Mouse (Mus musculus): ENCODE results near the gene Actbl2. TPM values are rescaled to one million over a fixed set of nuclear protein-coding genes. Genes with fewer than 3 reads are reported as not detected.

The Actbl2 gene
- polyA plus RNA-seq, 1 experiment from 2014 or later: not detected

DNA sequence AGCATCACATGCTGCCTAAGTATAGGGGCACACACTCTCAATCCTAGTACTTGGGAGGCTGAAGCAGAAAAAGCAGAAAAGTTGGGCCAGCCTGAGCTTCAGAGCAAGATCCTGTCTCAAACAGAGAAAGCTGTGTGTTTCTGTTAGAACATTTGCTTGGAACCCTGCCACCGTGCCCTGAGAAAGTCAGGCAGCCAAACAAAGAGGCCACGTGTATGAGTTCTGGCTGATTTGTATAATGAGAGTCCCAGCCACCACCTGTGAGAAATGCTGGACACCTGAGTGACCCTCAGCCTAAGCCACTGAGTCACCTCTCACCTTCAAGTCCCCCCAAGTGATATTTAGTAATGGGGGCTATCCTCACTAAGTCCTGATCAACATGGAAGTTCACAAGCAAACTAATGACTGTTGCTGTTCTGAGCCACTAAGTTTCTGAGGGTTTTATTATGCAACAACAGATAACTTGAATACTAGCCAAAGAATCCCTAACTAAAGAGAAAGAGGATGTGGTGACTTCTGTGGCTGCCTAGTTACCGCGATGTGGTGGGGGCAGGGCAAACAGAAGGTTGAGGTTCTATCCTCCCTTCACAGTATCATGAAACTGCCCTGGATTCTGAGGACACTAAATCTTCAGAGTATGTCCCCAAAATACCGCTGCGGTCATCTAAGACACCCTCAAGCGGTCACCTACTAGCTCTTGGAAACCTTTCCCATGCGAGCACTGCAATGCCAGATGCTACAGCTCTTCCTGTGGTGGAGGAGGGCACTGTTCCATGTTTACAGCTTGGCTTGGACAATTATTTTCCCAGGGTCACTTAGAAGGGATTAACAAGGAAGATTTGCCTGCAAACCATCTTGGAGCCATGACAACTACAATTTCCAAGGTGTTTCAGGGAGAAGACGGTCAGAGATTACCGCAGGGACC lies 31.9 kb downstream of the Actbl2 start:
- H3K27ac ChIP-seq (ENCODE audit: low read depth): no peak overlapping the region
- no peaks in the 10 kb centered on the region for H3K27me3 ChIP-seq (ENCODE audit: insufficient read depth, low read length)
- peak; percentile 41 for DNase-seq
- WGBS (ENCODE audit: insufficient replicate concordance): 33% methylated on average over 10 of the region's 10 CpGs
- H3K9ac ChIP-seq (replicated peaks): no peak overlapping the region
- H3K4me1 ChIP-seq (ENCODE audit: insufficient read depth): peaks cover 9% of the 10 kb centered on the region
- H3K4me2 ChIP-seq (ENCODE audit: low read depth, low read length): no peak overlapping the region
- no peak overlapping the region for H3K4me3 ChIP-seq (ENCODE audit: low read depth, low read length)
- TF ChIP-seq CTCF (IDR thresholded peaks at IDR 0.05; ENCODE audit: low read depth) (no peak), EP300 (IDR thresholded peaks at IDR 0.05; ENCODE audit: low read depth) (no peak)
- H3K9me3 ChIP-seq (ENCODE audit: low read length): peaks cover 9% of the 10 kb centered on the region
- no peaks in the 10 kb centered on the region for H3K36me3 ChIP-seq (replicated peaks; ENCODE audit: insufficient read depth, low read length)
- ATAC-seq: peak; percentile 59; the same call in 1 of the 2 replicates

DNA sequence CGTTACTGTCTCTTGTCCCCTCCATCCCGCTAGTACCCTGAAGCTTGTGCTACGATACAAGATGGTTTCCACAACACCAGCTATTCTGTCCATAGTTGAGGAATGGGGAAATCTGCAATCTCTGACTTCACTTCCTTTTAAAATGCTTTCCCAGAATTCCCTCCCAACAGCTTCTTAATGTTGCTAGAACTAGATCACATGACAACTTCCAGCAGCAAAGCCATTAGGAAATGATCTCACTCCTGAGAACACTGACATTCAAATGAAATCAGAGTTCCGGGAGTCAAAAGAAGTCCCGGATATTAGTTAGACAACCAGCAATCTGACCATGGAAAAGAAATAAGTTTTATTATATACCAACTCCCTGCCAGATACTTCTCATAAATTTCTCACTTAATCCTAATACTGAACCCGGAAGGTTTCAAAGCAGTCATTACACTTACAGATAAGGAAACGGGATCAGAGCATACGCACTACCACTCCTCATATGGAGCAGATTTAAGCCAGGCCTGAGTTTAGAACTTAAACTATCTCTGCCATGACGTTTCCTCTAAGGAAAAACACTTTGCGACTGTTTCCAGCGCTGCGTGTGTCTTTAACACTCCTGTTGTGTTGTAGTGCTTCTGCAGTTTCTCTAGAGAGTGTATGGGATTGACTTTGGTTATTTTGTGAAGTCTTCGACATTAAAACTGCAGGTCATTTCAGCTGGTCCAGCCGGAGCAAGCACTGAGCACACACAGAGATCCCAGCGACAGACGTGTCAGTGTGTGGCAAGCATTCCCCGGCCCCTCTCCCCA lies 36.5 kb downstream of the Actbl2 start:
- peak overlapping the region; percentile 20 for H3K27ac ChIP-seq (ENCODE audit: low read depth)
- no peak overlapping the region for H3K9ac ChIP-seq (replicated peaks)
- DNase-seq (peak; percentile 43), ATAC-seq (peak; percentile 72)
- TF ChIP-seq CTCF (IDR thresholded peaks at IDR 0.05; ENCODE audit: low read depth): no peak
- TF ChIP-seq EP300 (IDR thresholded peaks at IDR 0.05; ENCODE audit: low read depth): no peak
- peaks cover 15% of the 10 kb centered on the region for H3K4me1 ChIP-seq (ENCODE audit: insufficient read depth)
- no peaks in the 10 kb centered on the region for H3K27me3 ChIP-seq (ENCODE audit: insufficient read depth, low read length)
- H3K9me3 ChIP-seq (ENCODE audit: low read length): no peaks in the 10 kb centered on the region
- H3K4me3 ChIP-seq (ENCODE audit: low read depth, low read length): no peak overlapping the region
- H3K36me3 ChIP-seq (replicated peaks; ENCODE audit: insufficient read depth, low read length): no peaks in the 10 kb centered on the region
- 66% methylated on average over 17 of the region's 17 CpGs for WGBS (ENCODE audit: insufficient replicate concordance)
- H3K4me2 ChIP-seq (ENCODE audit: low read depth, low read length): 0 out of 2 replicates have a peak overlapping the region, but pooled peaks have one; percentile 6

DNA sequence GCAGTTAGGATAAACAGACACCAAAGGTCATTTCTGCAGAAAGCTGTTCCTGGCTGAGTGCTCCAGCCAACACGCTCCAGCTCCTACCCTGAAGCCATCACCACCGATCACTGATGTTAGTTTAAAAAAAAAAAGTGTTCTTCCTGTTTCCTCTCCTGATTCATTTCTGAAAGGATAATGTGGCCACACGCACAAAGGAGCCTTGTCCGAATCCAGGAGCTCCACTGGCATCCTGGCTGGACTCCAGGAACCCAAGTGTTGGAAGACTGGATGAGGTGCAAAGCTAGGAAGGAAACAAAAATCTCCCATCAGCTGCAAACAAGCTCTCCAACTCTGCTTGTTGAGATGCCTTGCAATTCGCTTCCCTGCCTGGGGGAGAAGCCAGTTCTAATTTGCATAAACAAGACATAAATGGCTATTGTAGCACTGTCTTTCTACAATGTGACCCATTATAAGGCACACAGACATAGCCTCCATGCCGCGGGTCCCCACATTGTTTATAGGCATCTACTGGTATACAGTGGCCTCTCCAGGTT lies 37.2 kb downstream of the Actbl2 start:
- Histone ChIP-seq H3K4me2 (ENCODE audit: low read depth, low read length) (0 out of 2 replicates have a peak overlapping the region, but pooled peaks have one; percentile 6), H3K9me3 (ENCODE audit: low read length) (no peaks in the 10 kb centered on the region), H3K4me3 (ENCODE audit: low read depth, low read length) (no peak overlapping the region), H3K9ac (replicated peaks) (no peak overlapping the region), H3K4me1 (ENCODE audit: insufficient read depth) (peaks cover 10% of the 10 kb centered on the region), H3K36me3 (replicated peaks; ENCODE audit: insufficient read depth, low read length) (no peaks in the 10 kb centered on the region), H3K27ac (ENCODE audit: low read depth) (peak overlapping the region; percentile 20), H3K27me3 (ENCODE audit: insufficient read depth, low read length) (no peaks in the 10 kb centered on the region)
- TF ChIP-seq EP300 (IDR thresholded peaks at IDR 0.05; ENCODE audit: low read depth): no peak
- TF ChIP-seq CTCF (IDR thresholded peaks at IDR 0.05; ENCODE audit: low read depth): no peak
- 47% methylated on average over 7 of the region's 7 CpGs for WGBS (ENCODE audit: insufficient replicate concordance)
- DNase-seq (no peak), ATAC-seq (no peak)

DNA sequence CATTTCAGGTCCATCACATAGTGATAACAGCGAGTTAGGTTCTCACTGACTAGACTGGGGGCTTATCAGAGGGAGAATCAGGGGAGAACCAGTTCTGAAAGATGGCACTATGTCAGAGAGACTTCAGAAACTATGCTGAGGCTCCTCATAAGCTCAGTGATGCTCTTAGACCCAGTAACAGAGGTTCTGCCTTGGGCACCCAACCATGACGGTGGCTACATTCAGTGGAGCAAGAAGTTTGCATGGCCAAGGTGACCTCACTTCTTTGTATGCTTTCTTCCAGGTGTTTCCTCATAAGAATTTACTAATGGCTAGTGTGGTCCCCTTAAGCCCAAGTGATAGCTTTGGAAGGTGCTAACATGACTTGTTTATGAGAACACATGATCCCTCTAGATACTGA lies 38.7 kb downstream of the Actbl2 start:
- peaks cover 7% of the 10 kb centered on the region; the same call in 1 of the 2 replicates for H3K4me1 ChIP-seq (ENCODE audit: insufficient read depth)
- no peaks in the 10 kb centered on the region for H3K36me3 ChIP-seq (replicated peaks; ENCODE audit: insufficient read depth, low read length)
- no peak overlapping the region for H3K27ac ChIP-seq (ENCODE audit: low read depth)
- no peak overlapping the region for H3K4me3 ChIP-seq (ENCODE audit: low read depth, low read length)
- no peaks in the 10 kb centered on the region for H3K9me3 ChIP-seq (ENCODE audit: low read length)
- no peak overlapping the region for H3K4me2 ChIP-seq (ENCODE audit: low read depth, low read length)
- no peak overlapping the region for H3K9ac ChIP-seq (replicated peaks)
- H3K27me3 ChIP-seq (ENCODE audit: insufficient read depth, low read length): no peaks in the 10 kb centered on the region
- no peak for TF ChIP-seq CTCF (IDR thresholded peaks at IDR 0.05; ENCODE audit: low read depth)
- TF ChIP-seq EP300 (IDR thresholded peaks at IDR 0.05; ENCODE audit: low read depth): no peak
- ATAC-seq (no peak), DNase-seq (no peak)
- 70% methylated on average over 2 of the region's 2 CpGs for WGBS (ENCODE audit: insufficient replicate concordance)

DNA sequence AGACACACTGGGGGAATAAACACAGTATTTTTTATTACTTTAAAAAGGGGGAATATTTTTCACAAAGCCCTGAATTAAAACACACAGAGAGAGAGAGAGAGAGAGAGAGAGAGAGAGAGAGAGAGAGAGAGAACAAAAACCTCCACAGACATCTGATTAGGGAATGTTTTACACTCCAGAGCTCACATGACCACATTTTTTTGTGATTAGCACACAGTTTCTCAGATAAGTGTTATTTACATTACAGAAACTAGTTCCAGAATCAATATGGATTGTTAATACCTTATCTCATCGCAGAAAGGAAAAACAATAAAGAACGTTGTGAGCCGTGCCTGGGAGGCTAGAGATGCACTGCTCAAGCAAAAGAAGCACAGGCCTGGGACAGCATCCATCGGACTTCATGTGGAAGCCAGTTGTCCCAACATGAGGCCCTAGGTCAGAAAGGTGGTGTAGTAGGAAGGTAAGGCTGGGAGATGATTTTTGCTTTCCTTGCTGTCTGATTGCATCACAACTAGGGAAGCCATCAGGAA lies 40.2 kb downstream of the Actbl2 start:
- no peak overlapping the region for H3K27ac ChIP-seq (ENCODE audit: low read depth)
- ATAC-seq (peak; percentile 72), DNase-seq (no peak)
- H3K4me3 ChIP-seq (ENCODE audit: low read depth, low read length): no peak overlapping the region
- no peak overlapping the region for H3K9ac ChIP-seq (replicated peaks)
- no peaks in the 10 kb centered on the region for H3K36me3 ChIP-seq (replicated peaks; ENCODE audit: insufficient read depth, low read length)
- no peak overlapping the region for H3K4me2 ChIP-seq (ENCODE audit: low read depth, low read length)
- no peak for TF ChIP-seq CTCF (IDR thresholded peaks at IDR 0.05; ENCODE audit: low read depth)
- TF ChIP-seq EP300 (IDR thresholded peaks at IDR 0.05; ENCODE audit: low read depth): no peak
- 62% methylated on average over 4 of the region's 4 CpGs for WGBS (ENCODE audit: insufficient replicate concordance)
- peaks cover 7% of the 10 kb centered on the region; the same call in 1 of the 2 replicates for H3K4me1 ChIP-seq (ENCODE audit: insufficient read depth)
- peaks cover 4% of the 10 kb centered on the region; the same call in 1 of the 2 replicates for H3K27me3 ChIP-seq (ENCODE audit: insufficient read depth, low read length)
- no peaks in the 10 kb centered on the region for H3K9me3 ChIP-seq (ENCODE audit: low read length)

Measured in liver, postnatal 0 days (tissue).